Mouse (Mus musculus) CD4-positive, CD25-positive, alpha-beta regulatory T cell, adult 2 months (primary cell): ENCODE measurements around the gene Rab28.
"Not testable (repeated sequence)": the region's sequence is repeated elsewhere in the genome, so short reads cannot be mapped to it uniquely, and the experiment has no call there.

Source experiments
- DNase-seq: peaks from one replicate; pipeline ENCODE4 v3.0.0-alpha.2; 2012; ENCODE audit warnings: low read depth, low spot score

Rab28 gene

GRCm38 (mm10) chr5:41708051-41708630, at the start of gene Rab28:
TSS of gene Rab28 (minus strand) at chr5:41708157.
- DNase-seq = peak; percentile 97

DNA sequence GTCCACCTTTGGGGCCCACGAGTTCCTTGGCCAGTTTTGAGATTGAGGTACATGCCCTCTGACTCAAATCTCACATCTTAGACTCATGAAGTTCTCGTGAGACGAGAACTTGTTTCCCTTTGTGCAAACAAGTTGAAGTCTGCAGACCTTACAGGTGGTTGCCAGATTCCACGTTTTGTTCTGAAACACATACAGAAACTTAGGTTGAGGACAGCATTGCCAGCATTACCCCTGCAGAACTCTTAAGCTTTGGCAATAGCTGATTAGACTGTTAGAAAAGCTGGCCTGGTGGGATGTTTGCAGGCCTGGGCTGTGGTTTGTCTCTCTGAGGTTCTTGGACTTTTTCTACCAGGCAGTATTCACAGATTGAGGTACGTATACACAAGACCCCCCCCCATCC, 49.4 kb upstream of the Rab28 start:
- no peak for DNase-seq

GRCm38 (mm10) chr5:41756396-41756795, 48.4 kb upstream of the Rab28 start:
- no peak for DNase-seq

- no peak for DNase-seq
Measured at GRCm38 (mm10) chr5:41755373-41755960, 47.5 kb upstream of the Rab28 start.

GRCm38 (mm10) chr5:41754836-41755235, 46.9 kb upstream of the Rab28 start:
- DNase-seq = no peak

- no peak for DNase-seq
Measured at GRCm38 (mm10) chr5:41754226-41754775, 46.3 kb upstream of the Rab28 start.

GRCm38 (mm10) chr5:41752721-41753120, 44.8 kb upstream of the Rab28 start:
- no peak for DNase-seq

- DNase-seq = no peak
Measured at GRCm38 (mm10) chr5:41744898-41745780, 37.2 kb upstream of the Rab28 start.

DNA sequence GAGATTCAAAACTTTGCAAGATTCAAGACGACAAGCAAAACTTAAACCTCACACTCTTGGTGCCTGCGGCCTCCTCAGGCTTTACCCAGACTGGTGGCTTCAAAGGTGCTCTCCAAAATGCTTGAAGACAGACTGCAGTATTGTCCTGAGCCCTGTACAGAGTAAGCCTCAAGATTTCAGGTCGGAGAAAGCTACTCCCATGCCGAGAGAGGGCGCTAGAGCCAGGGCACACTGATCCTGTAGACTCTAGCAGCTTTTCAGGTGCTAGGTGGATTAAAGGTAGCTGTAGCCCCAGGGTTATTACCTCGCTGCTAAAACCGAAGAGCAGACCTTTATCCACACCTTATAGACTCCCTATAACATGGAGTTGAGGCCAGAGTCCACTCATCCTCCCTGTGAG, 36.3 kb upstream of the Rab28 start:
- DNase-seq = peak; percentile 6

- DNase-seq = peak; percentile 11
Measured at GRCm38 (mm10) chr5:41738817-41739216, 30.9 kb upstream of the Rab28 start.

GRCm38 (mm10) chr5:41737039-41737438, 29.1 kb upstream of the Rab28 start:
- DNase-seq = no peak

DNA sequence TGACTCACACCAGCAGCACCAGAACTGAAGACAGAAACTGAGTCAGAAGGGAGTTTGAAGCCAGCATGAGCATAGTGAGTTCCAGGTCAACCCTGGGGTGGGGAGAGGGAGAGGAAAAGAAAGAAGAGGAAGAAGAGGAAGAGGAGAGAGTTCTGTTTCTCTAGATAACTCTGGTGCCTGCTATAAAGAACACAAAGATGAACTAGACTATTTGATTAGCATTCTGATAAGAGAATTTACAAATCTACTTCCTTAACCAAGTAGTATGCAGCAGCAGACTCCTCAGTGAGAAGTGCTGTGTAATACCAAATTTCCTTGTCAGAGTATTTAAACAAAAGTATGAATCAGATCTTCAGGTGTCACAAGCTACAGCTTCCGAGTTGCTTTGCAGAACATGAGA, 19.1 kb upstream of the Rab28 start:
- no peak for DNase-seq

DNA sequence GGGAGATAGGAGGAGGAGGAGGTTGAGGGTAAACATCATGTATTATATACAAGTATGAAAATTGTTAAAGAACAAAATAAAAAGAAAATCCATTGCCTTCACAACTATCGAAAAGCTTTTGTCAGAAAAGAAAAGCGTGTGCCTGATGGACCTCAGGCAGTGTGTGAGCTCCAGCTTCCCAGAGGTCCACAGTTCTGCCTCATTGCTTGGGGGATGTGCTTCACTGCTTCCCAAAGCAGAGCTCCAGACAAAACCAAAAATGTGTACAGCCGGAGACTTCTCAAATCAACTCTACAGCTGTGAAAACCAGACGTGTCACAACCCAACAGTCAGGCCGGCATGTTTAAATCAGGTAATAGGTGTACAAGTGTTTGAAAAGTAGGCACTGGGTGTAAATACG, 17.6 kb upstream of the Rab28 start:
- DNase-seq = no peak

- peak; percentile 31 for DNase-seq
Measured at GRCm38 (mm10) chr5:41707115-41708015, 592 bp downstream of the Rab28 start.

DNA sequence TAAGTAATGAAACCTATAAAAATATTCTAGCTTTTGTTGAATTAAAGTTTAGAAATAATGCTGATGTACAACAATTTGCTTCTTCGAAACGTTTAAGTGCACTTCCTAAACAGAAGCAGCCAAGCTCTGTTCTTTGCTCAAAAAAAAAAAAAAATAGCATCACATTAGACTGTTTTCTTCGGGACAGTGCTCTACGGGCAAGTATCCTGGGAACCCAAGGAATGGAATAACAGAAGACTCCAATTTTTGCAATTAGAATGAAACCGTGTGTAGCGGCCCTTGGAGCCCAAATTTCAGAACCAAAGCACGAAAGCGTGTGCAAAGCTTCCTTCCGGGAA, 1.2 kb downstream of the Rab28 start:
- no peak for DNase-seq

- not testable (repeated sequence) for DNase-seq
Measured at GRCm38 (mm10) chr5:41701085-41701484, 6.9 kb downstream of the Rab28 start.

DNA sequence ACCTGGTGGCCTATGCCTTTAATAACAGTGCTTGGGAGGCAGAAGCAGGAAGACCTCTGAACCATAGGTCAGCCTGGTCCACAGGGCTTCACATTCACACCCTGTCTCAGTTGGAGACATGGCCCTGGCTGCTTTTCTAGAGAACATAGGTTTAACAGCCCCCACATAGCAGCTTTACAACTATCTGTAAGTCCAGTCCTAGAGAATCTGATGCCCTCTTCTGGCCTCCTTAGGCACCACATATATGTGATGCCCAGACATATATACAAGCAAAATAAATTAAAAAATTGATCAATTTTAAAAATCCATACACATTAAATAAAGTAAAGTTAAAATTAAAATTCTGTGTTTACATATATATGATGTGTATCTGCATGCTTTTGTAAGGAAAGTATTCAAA, 10.0 kb downstream of the Rab28 start:
- DNase-seq = peak; percentile 7

GRCm38 (mm10) chr5:41685016-41685415, 22.9 kb downstream of the Rab28 start:
- DNase-seq = no peak

DNA sequence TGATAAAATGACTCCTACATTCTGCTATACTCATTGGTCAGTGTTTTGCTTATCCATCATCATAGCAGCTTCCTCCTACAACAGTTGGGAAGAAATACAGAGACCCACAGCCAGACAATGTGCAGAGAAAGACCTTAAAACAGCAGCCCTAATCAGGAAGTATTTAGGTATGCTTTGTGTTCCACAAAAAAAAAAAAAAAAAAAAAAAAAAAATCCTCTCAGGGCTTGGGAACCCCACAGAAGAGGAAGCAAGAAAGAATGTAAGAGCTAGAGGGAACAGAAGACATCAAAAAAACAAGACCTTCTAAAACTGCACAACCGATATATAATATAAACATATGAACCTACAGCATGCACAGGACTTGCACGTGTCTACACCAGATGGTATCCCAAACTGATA, 24.0 kb downstream of the Rab28 start:
- DNase-seq = no peak

DNA sequence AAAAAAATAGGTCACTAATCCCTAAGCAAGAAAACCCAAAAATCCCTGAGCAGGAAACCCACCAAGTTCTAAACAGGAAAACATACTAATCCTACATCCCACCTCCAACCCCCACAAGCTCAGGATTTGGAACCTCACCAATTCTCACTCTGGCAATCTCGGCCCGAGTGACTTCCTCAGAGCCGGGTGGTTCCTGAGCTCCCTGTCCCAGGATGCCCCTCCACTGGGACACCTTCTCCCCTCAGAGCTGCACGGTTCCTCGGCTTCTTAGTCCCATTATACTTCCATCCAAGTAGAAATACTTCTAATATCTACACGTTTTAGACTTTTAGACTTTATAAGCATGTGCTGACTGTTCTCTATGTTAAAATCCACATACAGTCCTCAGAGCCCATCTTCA, 41.9 kb downstream of the Rab28 start:
- DNase-seq = no peak

DNA sequence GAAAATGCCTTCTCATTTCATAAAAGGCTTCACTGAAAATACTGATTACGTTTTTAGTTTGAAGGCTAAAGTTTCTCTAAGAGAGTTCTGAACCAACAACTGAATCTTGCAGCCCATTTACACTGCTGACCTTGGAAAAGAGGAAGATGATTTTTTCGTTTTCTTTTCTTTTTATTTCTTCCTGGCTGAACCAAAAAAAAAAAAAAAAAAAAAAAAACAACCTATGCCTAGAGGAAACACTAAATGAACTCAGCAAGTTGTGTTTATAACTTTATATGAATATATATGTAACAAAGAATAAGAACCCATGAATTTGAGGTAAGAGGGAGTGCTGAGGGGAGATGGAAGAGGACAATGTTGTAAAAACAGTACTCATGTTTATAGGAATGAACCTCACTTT, 71.2 kb downstream of the Rab28 start:
- DNase-seq = no peak
